Mouse (Mus musculus): ENCODE measurements at regions not wholly inside any gene's neighbourhood (a gene's known extent, or its start where the extent isn't known, plus 50 kb on each side); places are given as distances from the start of the nearest gene placed in this dataset.

- DNase-seq (ENCODE audit: low read depth, low spot score): peak; percentile 21
These were observed 1502.0 kb downstream of the Brinp3 start for GRCm38 (mm10) chr1:147996591-147996990.

- DNase-seq (ENCODE audit: low read depth, low spot score): no peak
These were observed 1539.3 kb downstream of the Brinp3 start for GRCm38 (mm10) chr1:148033851-148034250.

- DNase-seq (ENCODE audit: low read depth, low spot score): peak; percentile 60
These were observed 1557.3 kb downstream of the Brinp3 start for GRCm38 (mm10) chr1:148051876-148052275.

Measured in brain, adult 2 months (tissue).